Mouse (Mus musculus) spleen, adult 2 months (tissue): ENCODE results near the gene Mettl16. TPM values are rescaled to one million over a fixed set of nuclear protein-coding genes. Genes with fewer than 3 reads are reported as not detected.

Experiments
- DNase-seq, 2 experiments: peaks; one replicate each; pipeline versions ENCODE4 v3.0.0 to v3.0.0-alpha.2; 2012 to 2021; ENCODE audit warnings: low spot score in 2 of 2, low read depth in 1 of 2
- H3K27ac ChIP-seq: fragments of 200-500 bp; 2 replicates; pipeline ENCODE4 v1.5.1; 2012; ENCODE audit warnings: low read length, inconsistent platforms; ENCODE audit not compliant: insufficient read depth
- H3K27me3 ChIP-seq: fragments of 200-500 bp; 2 replicates; pipeline ENCODE4 v1.6.1; 2012; ENCODE audit warnings: mild to moderate bottlenecking, moderate library complexity, low read length, inconsistent platforms; ENCODE audit not compliant: control insufficient read depth, insufficient read depth
- H3K36me3 ChIP-seq: fragments of 200-500 bp; 2 replicates; pipeline ENCODE4 v1.6.1; 2012; ENCODE audit warnings: mild to moderate bottlenecking, low read length, inconsistent platforms; ENCODE audit not compliant: control insufficient read depth, insufficient read depth
- H3K4me1 ChIP-seq: fragments of 200-500 bp; 2 replicates; pipeline ENCODE4 v1.6.1; 2011; ENCODE audit warnings: inconsistent platforms; ENCODE audit not compliant: control insufficient read depth, insufficient read depth, insufficient read length
- H3K4me3 ChIP-seq: fragments of 200-500 bp; 2 replicates; pipeline ENCODE4 v1.5.1; 2011; ENCODE audit warnings: mild to moderate bottlenecking, inconsistent platforms; ENCODE audit not compliant: insufficient read depth, insufficient read length; ENCODE audit errors: extremely low read depth
- CTCF ChIP-seq: fragments of 200-500 bp; IDR thresholded peaks from 2 replicates; pipeline ENCODE4 v1.5.1; 2011; ENCODE audit warnings: mild to moderate bottlenecking, inconsistent platforms; ENCODE audit not compliant: insufficient read depth, insufficient read length, insufficient replicate concordance; ENCODE audit errors: extremely low read depth
- POLR2A ChIP-seq: fragments of 200-500 bp; IDR thresholded peaks from 2 replicates; pipeline ENCODE4 v1.6.1; 2011; ENCODE audit warnings: low read depth, low read length, inconsistent platforms
- whole genome bisulfite sequencing: fragments of 180-500 bp; shearing (Covaris S2); methylation state at CpG from one replicate; pipeline ENCODE4 v1.1.7; 2018; 5-methylcytosine and 5-hydroxymethylcytosine counted together
- polyA plus RNA-seq: library from polyadenylated mRNA; depleted of rRNA; stranded (reverse); fragments of >200 nt; gene quantifications from 2 replicates; pipeline ENCODE4 v1.2.3, GENCODE M21; 2012; rRNA removed

Mettl16 gene
- polyA plus RNA-seq, 1 experiment: 3.2 TPM

- DNase-seq: no peak
- Histone ChIP-seq H3K36me3 (no peaks in the 10 kb centered on the region), H3K27me3 (no peaks in the 10 kb centered on the region), H3K4me3 (no peak overlapping the region), H3K27ac (no peak overlapping the region), H3K4me1 (no peaks in the 10 kb centered on the region)
- TF ChIP-seq POLR2A (no peak), CTCF (no peak)
- WGBS: 77% methylated on average over 12 of the region's 12 CpGs
Observed at GRCm38 (mm10) chr11:74870991-74871622, 100.5 kb downstream of the Mettl16 start.

- TF ChIP-seq CTCF (no peak), POLR2A (no peak)
- WGBS: 91% methylated on average over 3 of the region's 3 CpGs
Observed at GRCm38 (mm10) chr11:74874630-74875029, 104.0 kb downstream of the Mettl16 start.

GRCm38 (mm10) chr11:74876801-74877200 lies 106.2 kb downstream of the Mettl16 start:
- WGBS: 49% methylated on average over 9 of the region's 9 CpGs
- no peaks in the 10 kb centered on the region for H3K27me3 ChIP-seq
- no peak overlapping the region for H3K4me3 ChIP-seq
- H3K4me1 ChIP-seq: no peaks in the 10 kb centered on the region
- no peak overlapping the region for H3K27ac ChIP-seq
- TF ChIP-seq POLR2A (no peak), CTCF (no peak)
- DNase-seq: no peak
- H3K36me3 ChIP-seq: no peaks in the 10 kb centered on the region

More at GRCm38 (mm10) chr11:74874630-74875029, 104.0 kb downstream of the Mettl16 start:
- H3K4me3 ChIP-seq: no peak overlapping the region
- H3K4me1 ChIP-seq: no peaks in the 10 kb centered on the region
- H3K27ac ChIP-seq: no peak overlapping the region
- no peaks in the 10 kb centered on the region for H3K27me3 ChIP-seq
- H3K36me3 ChIP-seq: no peaks in the 10 kb centered on the region
- no peak for DNase-seq

Other genes with a start within 250 kb of the Mettl16 start
- 11.3 and 13.2 TPM in 2 replicates for gene Rap1gap2, start 159.9 kb upstream of the Mettl16 start, polyA plus RNA-seq
- 2.0 and 3.1 TPM in 2 replicates for gene Ccdc92b, start 151.2 kb upstream of the Mettl16 start, polyA plus RNA-seq
- gene Cluh, start 121.3 kb upstream of the Mettl16 start, polyA plus RNA-seq: 24.7 and 27.6 TPM in 2 replicates
- gene Pafah1b1, start 46.2 kb upstream of the Mettl16 start, polyA plus RNA-seq: 9.0 and 10.0 TPM in 2 replicates
- 25.2 and 31.8 TPM in 2 replicates for gene Mnt, start 60.1 kb downstream of the Mettl16 start, polyA plus RNA-seq
- 7.3 and 7.7 TPM in 2 replicates for gene Sgsm2, start 126.2 kb downstream of the Mettl16 start, polyA plus RNA-seq
- 8.9 and 10.6 TPM in 2 replicates for gene Tsr1, start 127.2 kb downstream of the Mettl16 start, polyA plus RNA-seq
- 28.6 and 31.5 TPM in 2 replicates for gene Smg6, start 155.0 kb downstream of the Mettl16 start, polyA plus RNA-seq
- 3.0 and 3.3 TPM in 2 replicates for gene Srr, start 155.1 kb downstream of the Mettl16 start, polyA plus RNA-seq